Mouse (Mus musculus): Measurements from ENCODE around the gene Vsig2.

GRCm38 (mm10) chr9:37526443-37527395 is 12.3 kb upstream of the Vsig2 start:
- TF ChIP-seq CTCF (IDR thresholded peaks at IDR 0.05; ENCODE audit: extremely low read depth, insufficient read depth, insufficient read length, insufficient replicate concordance) (0 out of 2 replicates have a peak, but pooled peaks have one; percentile 2), POLR2A (IDR thresholded peaks at IDR 0.05; ENCODE audit: low read depth, low read length) (no peak)

Data from spleen, adult 2 months (tissue).